Mouse (Mus musculus) megakaryocyte progenitor cell, adult 5-6 weeks (primary cell): ENCODE results near the gene Atic. TPM values are rescaled to one million over a fixed set of nuclear protein-coding genes. Genes with fewer than 3 reads are reported as not detected.

Source experiments
- ATAC-seq: replicated peaks from 2 replicates; pipeline ENCODE4 v1.8.0; 2016; ENCODE audit warnings: mild to moderate bottlenecking, moderate TSS enrichment, inconsistent platforms; ENCODE audit not compliant: poor library complexity
- total RNA-seq, 2 experiments: library from RNA; stranded (forward) in 1 of 2; stranded (reverse) in 1 of 2; fragments of 157-497, 149-512 nt in 1 of 2; fragments of 200-1000 nt in 1 of 2; gene quantifications; 2 replicates each; pipeline versions ENCODE4 v1.2.3 to v1.2.4; 2015 to 2017

Atic gene
- total RNA-seq, 2 experiments from 2014 or later = 101 to 226 TPM

DNA sequence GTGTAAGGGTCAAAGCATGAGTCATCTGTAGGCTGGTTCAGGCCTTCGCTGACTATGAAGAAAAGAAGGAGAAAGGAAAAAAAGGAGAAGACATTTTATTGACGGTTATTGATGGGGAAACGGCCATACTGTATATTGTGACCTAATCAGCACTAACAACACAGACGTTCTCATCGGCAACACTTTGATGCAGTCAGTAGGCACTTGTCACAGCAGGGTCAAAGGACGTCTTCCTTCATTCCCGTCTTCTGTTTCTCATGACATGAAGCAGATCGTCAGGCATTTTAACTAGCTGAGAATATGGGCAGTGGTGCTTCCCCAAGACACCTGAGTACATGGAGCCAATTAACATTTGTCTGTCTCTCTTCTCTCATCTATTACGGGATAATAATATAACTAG is 36.2 kb downstream of the Atic start:
- ATAC-seq = no peak

DNA sequence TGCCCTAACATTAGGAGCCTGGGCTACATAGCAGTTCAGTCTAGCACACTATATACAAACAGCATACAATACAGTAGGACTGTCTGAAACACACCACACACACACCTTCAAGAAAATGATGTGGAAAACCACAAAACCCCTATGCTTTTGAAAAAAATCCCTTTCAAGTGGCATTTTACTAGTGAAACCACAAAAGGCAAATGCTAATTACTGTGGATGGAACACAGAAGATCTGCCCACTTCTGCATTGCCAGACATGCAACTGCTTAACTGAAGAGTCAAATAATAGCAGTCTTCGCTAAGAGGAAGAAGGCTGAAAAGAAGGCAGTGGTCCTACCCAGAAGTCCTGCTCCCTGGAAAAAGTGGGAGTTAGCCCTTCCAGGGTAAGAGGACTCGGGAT is 37.3 kb downstream of the Atic start:
- peak; percentile 39 for ATAC-seq

DNA sequence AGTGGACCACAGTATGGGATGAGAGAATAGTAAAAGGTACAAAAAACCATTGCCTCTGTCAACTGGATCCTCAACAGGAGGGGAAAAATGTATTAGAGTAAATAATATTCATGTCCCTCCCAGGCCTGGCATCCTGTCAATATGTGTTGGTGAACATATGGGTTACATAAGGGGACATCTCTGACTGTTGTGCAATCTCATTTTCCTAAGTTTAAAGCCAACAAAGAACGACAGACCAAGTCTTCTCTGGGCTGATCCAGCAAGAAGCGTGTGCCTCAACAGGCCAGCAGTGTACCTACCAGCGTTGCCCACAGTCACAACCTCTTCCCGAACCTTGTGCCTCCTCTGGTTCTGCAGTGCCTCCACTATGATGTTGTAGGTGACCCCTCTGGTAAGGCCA is 38.4 kb downstream of the Atic start:
- ATAC-seq = no peak

DNA sequence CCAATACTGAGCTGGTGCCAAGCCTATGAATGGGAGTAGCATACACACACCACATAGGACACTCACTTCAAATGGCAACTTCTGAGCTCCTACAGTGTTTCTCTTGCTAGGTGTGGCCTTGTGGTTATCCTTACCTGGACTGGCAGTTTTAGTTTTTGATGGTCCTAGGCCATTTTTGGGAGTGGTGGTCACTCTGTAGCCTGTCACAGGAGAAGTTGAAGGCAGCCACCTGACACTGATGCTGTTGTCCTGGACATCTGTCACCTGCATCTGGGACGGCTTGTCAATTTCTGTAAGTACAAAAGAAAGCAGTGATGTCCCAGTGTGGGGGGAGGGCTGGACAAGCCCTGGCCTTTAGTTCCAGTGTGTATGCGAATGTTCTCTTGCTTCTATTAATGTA is 48.8 kb downstream of the Atic start:
- ATAC-seq = no peak

DNA sequence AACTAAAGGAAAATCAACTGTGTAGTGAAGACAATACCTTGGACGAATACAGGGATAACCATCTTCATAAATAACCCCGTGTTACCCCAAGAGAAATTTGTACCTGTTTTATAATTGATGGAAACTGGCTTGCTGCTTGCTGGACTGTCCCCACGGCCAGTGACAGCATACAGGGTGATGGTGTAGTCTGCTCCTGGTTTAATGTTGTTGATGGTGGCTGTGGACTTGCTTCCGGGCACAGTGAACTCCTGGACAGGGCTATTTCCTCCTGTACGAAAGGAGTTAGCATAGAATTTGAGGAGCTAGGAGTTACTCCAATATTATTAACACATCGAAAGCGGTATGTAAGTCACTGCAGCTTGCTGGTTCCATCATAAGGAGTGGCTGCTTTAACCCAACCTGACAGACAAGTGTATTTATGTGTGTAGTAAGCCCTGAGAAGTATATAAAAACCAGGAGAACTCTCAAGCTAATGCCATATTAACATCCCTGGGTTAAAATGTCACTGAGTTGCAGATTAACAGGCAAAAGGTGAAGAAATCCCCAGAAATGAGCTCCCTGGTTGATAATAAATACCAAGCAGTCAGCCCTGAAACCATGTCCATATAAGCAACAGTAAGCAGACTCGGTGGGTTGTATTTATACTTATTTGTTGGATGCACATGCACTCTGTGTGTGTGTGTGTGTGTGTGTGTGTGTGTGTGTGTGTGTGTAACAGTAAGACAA is 49.8 kb downstream of the Atic start:
- no peak for ATAC-seq

DNA sequence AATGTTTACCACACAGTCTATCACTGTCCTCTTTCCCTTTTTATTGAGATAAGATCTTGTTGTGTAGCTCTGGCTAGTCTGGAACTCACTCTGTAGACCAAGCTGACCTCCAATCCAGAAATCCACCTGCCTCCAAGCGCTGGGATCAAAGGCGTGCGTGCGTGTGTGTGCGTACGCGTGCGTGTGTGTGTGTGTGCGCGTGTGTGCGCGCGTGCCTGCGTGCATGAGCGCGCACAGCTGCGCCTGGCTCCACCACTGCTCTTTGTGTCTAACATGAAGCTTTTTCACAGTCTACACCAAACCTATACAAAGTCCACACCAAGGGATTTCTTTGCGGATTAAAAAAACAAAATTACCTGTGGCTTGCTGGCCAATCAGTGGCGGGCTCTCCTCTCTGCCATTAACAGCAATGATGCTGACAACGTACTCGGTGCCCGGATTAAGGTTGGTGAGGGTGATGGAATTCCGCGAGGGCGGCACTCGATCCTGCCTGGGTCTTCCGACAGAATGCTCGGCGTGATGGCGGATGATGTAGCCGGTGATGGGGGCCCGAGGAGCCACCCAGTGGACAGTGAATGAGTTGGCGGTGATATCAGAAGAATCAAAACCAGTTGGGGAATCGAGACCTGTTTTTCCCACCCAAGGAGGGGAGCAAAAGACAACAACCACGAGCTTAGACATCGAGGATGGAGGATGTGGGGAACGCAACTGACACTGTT is 52.3 kb downstream of the Atic start:
- no peak for ATAC-seq

GRCm38 (mm10) chr1:71609916-71610315 is 53.0 kb downstream of the Atic start:
- no peak for ATAC-seq

- ATAC-seq = no peak
Measured at GRCm38 (mm10) chr1:71612256-71612655, 55.3 kb downstream of the Atic start.

DNA sequence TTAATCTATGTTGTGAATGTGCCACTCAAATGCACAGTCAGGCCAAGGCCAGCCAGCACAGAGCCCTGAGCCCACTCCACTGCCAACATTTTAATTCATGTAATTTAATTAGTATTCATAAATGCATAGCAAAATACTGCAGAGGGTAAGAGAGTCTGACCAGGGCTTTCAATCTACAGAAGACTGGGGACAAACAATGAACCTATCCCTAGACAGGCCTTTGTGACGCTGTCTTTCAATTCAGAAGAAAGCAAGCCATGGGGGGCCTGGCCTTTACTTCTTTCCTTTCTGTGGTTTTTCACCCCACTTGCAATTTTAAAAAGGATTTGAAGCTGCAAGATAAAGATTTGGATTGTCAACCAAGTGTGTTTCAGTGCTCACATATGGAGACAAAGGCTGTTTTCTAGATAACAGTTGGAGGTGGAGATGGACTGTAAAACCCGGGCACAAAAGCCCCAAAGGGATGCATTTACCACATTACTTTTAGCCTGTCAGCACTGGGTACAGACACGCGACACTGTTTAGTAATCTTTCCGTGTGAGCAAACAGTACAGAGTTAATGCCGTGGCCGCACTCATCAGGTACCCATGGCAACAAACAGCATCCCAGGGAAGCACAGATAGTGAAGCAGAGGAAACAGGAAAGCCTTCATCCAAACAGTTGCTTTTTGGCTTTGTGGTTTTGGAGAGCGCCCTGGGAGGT is 57.7 kb downstream of the Atic start:
- ATAC-seq = no peak

GRCm38 (mm10) chr1:71621526-71621925 is 64.6 kb downstream of the Atic start:
- ATAC-seq = peak; percentile 79

DNA sequence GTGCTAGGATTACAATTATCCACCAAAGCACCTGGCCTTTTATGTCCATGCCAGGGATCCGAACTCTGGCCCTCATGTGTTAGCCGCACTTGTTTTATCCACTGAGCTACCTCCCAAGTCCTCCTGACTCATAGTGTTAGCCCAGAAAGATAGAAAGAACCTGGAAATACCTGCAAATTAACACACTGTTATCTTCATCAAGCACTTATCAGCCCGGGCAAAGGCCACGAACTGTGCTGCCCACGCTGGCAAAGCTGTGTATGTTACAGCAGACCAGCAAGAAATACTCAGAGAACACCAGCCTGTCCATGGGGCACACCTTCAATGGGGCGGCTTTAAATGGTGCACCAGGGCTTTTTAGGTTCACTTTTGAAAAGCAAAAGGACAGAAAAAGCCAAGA is 66.7 kb downstream of the Atic start:
- no peak for ATAC-seq

Other genes with a start within 250 kb of the Atic start
- not detected in 2 replicates for gene Abca12, start 142.2 kb upstream of the Atic start, total RNA-seq (2015)
- not detected in 2 replicates for gene Abca12, start 142.2 kb upstream of the Atic start, total RNA-seq (2017)
- 11.5 and 13.7 TPM in 2 replicates for gene Fn1, start 96.0 kb downstream of the Atic start, total RNA-seq (2015)
- 3.4 and 7.9 TPM in 2 replicates for gene Fn1, start 96.0 kb downstream of the Atic start, total RNA-seq (2017)